Mouse (Mus musculus) heart, postnatal 0 days (tissue): ENCODE results near the gene Rere. TPM values are rescaled to one million over a fixed set of nuclear protein-coding genes. Genes with fewer than 3 reads are reported as not detected.

Source experiments
- ATAC-seq: fragments of 200-750 bp; cut with Nextera tagmentation; 2 replicates; pipeline ENCODE4 v1.8.0; 2017; ENCODE audit warnings: low read depth, moderate number of reproducible peaks, moderate library complexity; ENCODE audit not compliant: insufficient read depth
- DNase-seq: peaks from one replicate; pipeline ENCODE4 v3.0.0-alpha.2; 2016; ENCODE audit warnings: low spot score
- H3K27ac ChIP-seq: fragments of 300-500 bp; sonication (generic); 2 replicates; pipeline ENCODE4 v1.5.1; 2014; ENCODE audit warnings: low read depth, mild to moderate bottlenecking
- H3K27me3 ChIP-seq: fragments of 300-500 bp; sonication (generic); 2 replicates; pipeline ENCODE4 v1.6.1; 2014; ENCODE audit warnings: low read length, mixed read lengths; ENCODE audit not compliant: control insufficient read depth, insufficient read depth
- H3K36me3 ChIP-seq: fragments of 300-500 bp; sonication (generic); replicated peaks from 2 replicates; pipeline ENCODE4 v1.6.1; 2014; ENCODE audit warnings: low read length, mixed read lengths; ENCODE audit not compliant: control insufficient read depth, insufficient read depth
- H3K4me1 ChIP-seq: fragments of 300-500 bp; sonication (generic); 2 replicates; pipeline ENCODE4 v1.6.1; 2014; ENCODE audit warnings: antibody characterized with exemption; ENCODE audit not compliant: control insufficient read depth, insufficient read depth
- H3K4me2 ChIP-seq: fragments of 300-500 bp; sonication (generic); 2 replicates; pipeline ENCODE4 v1.6.1; 2014; ENCODE audit warnings: low read depth, mild to moderate bottlenecking, low read length, moderate library complexity
- H3K4me3 ChIP-seq: fragments of 300-500 bp; sonication (generic); 2 replicates; pipeline ENCODE4 v1.5.1; 2014; ENCODE audit warnings: low read depth, low read length
- H3K9ac ChIP-seq: fragments of 300-500 bp; sonication (generic); replicated peaks from 2 replicates; pipeline ENCODE4 v1.6.1; 2014; ENCODE audit warnings: low read depth, low read length, mixed read lengths
- H3K9me3 ChIP-seq: fragments of 300-500 bp; sonication (generic); replicated peaks from 2 replicates; pipeline ENCODE4 v1.6.1; 2016; ENCODE audit warnings: low read length; ENCODE audit not compliant: control insufficient read depth
- CTCF ChIP-seq: IDR thresholded peaks from 2 replicates; pipeline ENCODE4 v1.5.1; 2016; ENCODE audit warnings: antibody characterized with exemption, control low read depth, low read depth
- EP300 ChIP-seq: IDR thresholded peaks from 2 replicates; pipeline ENCODE4 v1.6.1; 2016; ENCODE audit warnings: antibody characterized with exemption, low read depth
- WGBS: fragments of 180-500 bp; shearing (Covaris S2); extraction: QIAGEN DNeasy Blood & Tissue Kit; methylation state at CpG from one replicate; pipeline ENCODE4 v1.1.7; 2014; 5-methylcytosine and 5-hydroxymethylcytosine counted together
- polyA plus RNA-seq: library from polyadenylated mRNA; unstranded; fragments of >200 nt; fragmentation: Nextera tagmentation; extraction: Ambion mirVana; gene quantifications from 2 replicates; pipeline ENCODE4 v1.2.1, GENCODE M21; 2015
- total RNA-seq: library from RNA; depleted of rRNA; stranded (reverse); fragments of >200 nt; gene quantifications from 2 replicates; pipeline ENCODE4 v1.2.3, GENCODE M21; 2014; ENCODE audit warnings: low replicate concordance

Rere gene
- total and polyA plus RNA-seq, 2 experiments from 2014 or later: 14.6 to 17.9 TPM

GRCm38 (mm10) chr4:150456452-150456851 is 175.0 kb downstream of the Rere start:
- ATAC-seq (no peak), DNase-seq (no peak)
- WGBS: 88% methylated on average over 7 of the region's 7 CpGs
- Histone ChIP-seq H3K9ac (no peak overlapping the region), H3K27me3 (no peaks in the 10 kb centered on the region), H3K4me3 (no peak overlapping the region), H3K27ac (peak overlapping the region; percentile 9; the same call in 1 of the 2 replicates), H3K4me2 (no peak overlapping the region), H3K9me3 (no peaks in the 10 kb centered on the region), H3K36me3 (no peaks in the 10 kb centered on the region), H3K4me1 (peaks cover 50% of the 10 kb centered on the region)
- TF ChIP-seq EP300: no peak
- no peak for TF ChIP-seq CTCF

GRCm38 (mm10) chr4:150456886-150457285 is 175.4 kb downstream of the Rere start:
- TF ChIP-seq EP300 (no peak), CTCF (no peak)
- no peaks in the 10 kb centered on the region for H3K9me3 ChIP-seq
- H3K4me3 ChIP-seq: no peak overlapping the region
- H3K9ac ChIP-seq: no peak overlapping the region
- 86% methylated on average over 2 of the region's 2 CpGs for WGBS
- no peak overlapping the region for H3K4me2 ChIP-seq
- no peaks in the 10 kb centered on the region for H3K27me3 ChIP-seq
- H3K36me3 ChIP-seq: no peaks in the 10 kb centered on the region
- H3K4me1 ChIP-seq: peaks cover 53% of the 10 kb centered on the region
- ATAC-seq (no peak), DNase-seq (no peak)
- H3K27ac ChIP-seq: 0 out of 2 replicates have a peak overlapping the region, but pooled peaks have one; percentile 31

GRCm38 (mm10) chr4:150457353-150457752 is 175.9 kb downstream of the Rere start:
- Histone ChIP-seq H3K4me1 (peaks cover 51% of the 10 kb centered on the region), H3K9me3 (no peaks in the 10 kb centered on the region), H3K36me3 (no peaks in the 10 kb centered on the region), H3K4me3 (no peak overlapping the region), H3K27me3 (no peaks in the 10 kb centered on the region), H3K27ac (peak overlapping the region; percentile 31; the same call in 1 of the 2 replicates), H3K4me2 (no peak overlapping the region), H3K9ac (no peak overlapping the region)
- no peak for TF ChIP-seq EP300
- TF ChIP-seq CTCF: no peak
- no peak for ATAC-seq
- 49% methylated on average over 4 of the region's 4 CpGs for WGBS
- DNase-seq: no peak

GRCm38 (mm10) chr4:150457771-150458170 is 176.3 kb downstream of the Rere start:
- H3K27ac ChIP-seq: peak overlapping the region; percentile 31; the same call in 1 of the 2 replicates
- no peak overlapping the region for H3K4me3 ChIP-seq
- WGBS: 46% methylated on average over 7 of the region's 7 CpGs
- no peaks in the 10 kb centered on the region for H3K9me3 ChIP-seq
- no peak for DNase-seq
- H3K9ac ChIP-seq: no peak overlapping the region
- TF ChIP-seq CTCF (no peak), EP300 (no peak)
- H3K4me2 ChIP-seq: no peak overlapping the region
- H3K27me3 ChIP-seq: no peaks in the 10 kb centered on the region
- ATAC-seq: no peak
- peaks cover 51% of the 10 kb centered on the region for H3K4me1 ChIP-seq
- H3K36me3 ChIP-seq: no peaks in the 10 kb centered on the region

- DNase-seq (peak; percentile 61), ATAC-seq (no peak)
- Histone ChIP-seq H3K36me3 (no peaks in the 10 kb centered on the region), H3K9ac (no peak overlapping the region), H3K4me2 (no peak overlapping the region), H3K9me3 (no peaks in the 10 kb centered on the region), H3K4me3 (no peak overlapping the region), H3K4me1 (peaks cover 45% of the 10 kb centered on the region), H3K27ac (peak overlapping the region; percentile 26; the same call in 1 of the 2 replicates), H3K27me3 (no peaks in the 10 kb centered on the region)
- 22% methylated on average over 6 of the region's 6 CpGs for WGBS
- TF ChIP-seq CTCF (no peak), EP300 (no peak)
Observed at GRCm38 (mm10) chr4:150459022-150459794, 177.8 kb downstream of the Rere start.

GRCm38 (mm10) chr4:150460451-150460850 is 179.0 kb downstream of the Rere start:
- no peak for TF ChIP-seq CTCF
- no peak for TF ChIP-seq EP300
- no peak overlapping the region for H3K9ac ChIP-seq
- H3K4me3 ChIP-seq: no peak overlapping the region
- H3K36me3 ChIP-seq: no peaks in the 10 kb centered on the region
- H3K4me1 ChIP-seq: peaks cover 35% of the 10 kb centered on the region
- ATAC-seq (no peak), DNase-seq (no peak)
- H3K27ac ChIP-seq: peak overlapping the region; percentile 47; the same call in 1 of the 2 replicates
- no peaks in the 10 kb centered on the region for H3K27me3 ChIP-seq
- no peaks in the 10 kb centered on the region for H3K9me3 ChIP-seq
- WGBS: 67% methylated on average over 5 of the region's 5 CpGs
- H3K4me2 ChIP-seq: no peak overlapping the region
